In the genomic region with DNA sequence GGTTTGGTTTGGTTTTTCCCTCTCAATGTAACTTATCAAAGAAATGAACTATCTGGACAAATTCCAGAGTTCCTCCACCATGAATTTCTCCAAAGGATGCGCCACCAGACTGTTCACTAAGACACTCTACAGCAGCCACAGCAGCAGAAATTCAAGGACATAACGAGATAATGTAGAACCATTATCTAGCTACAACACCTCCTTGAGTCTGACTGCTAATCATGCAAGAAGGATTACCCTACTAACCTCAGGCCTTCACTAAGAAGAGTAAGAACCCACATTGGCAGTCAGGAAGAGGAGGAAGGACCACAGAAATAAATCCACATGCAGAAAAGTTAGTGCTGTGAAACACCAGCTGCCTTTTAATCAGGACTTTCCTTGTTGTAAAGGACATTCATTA, we compare ENCODE assay signal across 22 mouse cellular contexts. TPM values are rescaled to one million over a fixed set of nuclear protein-coding genes. Genes with fewer than 3 reads are reported as not detected.
A peak's percentile ranks its signal among the peaks of the same experiment; 100 is the strongest.
DNase-seq lines count a peak whose midpoint lies in the region; ATAC-seq lines count a peak whose summit lies in the region.
"Had no signal": no experiment of that assay in that cellular context is flagged by ENCODE, and none has a peak within 500 bp of the region (broad histone marks: within the 10 kb centered on the region; RNA-seq: fewer than 3 reads in every experiment).

No protein-coding gene starts in this region.

- ATAC-seq in common myeloid progenitor, adult 5-6 weeks (replicated peaks; ENCODE audit: low read depth, poor library complexity, severe bottlenecking): peak; percentile 52; the same call in 1 of the 2 replicates
- ATAC-seq in megakaryocyte progenitor cell, adult 5-6 weeks (replicated peaks; ENCODE audit: poor library complexity): peak; percentile 68
- 0 out of 2 replicates have a peak, but pooled peaks have one; percentile 57 for ATAC-seq in megakaryocyte-erythroid progenitor cell, adult 5-6 weeks (replicated peaks; ENCODE audit: low FRiP score, low TSS enrichment, poor library complexity, severe bottlenecking)
- ATAC-seq: activated CD4-positive, CD25-positive, alpha-beta regulatory T cell, adult 4 months; CD4-positive, CD25-positive, alpha-beta regulatory T cell, adult 4 months; Patski had no signal

- no peak for DNase-seq in c-Kit-positive CD71-positive TER-119-positive erythroid progenitor cells, embryonic 14.5 days (ENCODE audit: low spot score)
- DNase-seq in neural tube, embryonic 10.5 days (ENCODE audit: extremely low spot score, low spot score): no peak
- DNase-seq in kidney, adult 18-20 months: no peak
- DNase-seq: adrenal gland, adult 2 months; adrenal gland, adult 8-10 months; adrenal gland, postnatal 10 days; adrenal gland, postnatal 14 days; adrenal gland, postnatal 25 days; adrenal gland, postnatal 36 days; B cell, adult 2 months; cerebellum, adult 11 months; cerebellum, adult 11-12 months; cerebellum, adult 18-20 months; cerebellum, adult 2 months had no signal

RNA-seq across cellular contexts. Expression of a gene that starts 11.8 kb away (rescaled TPM):
- total RNA-seq in common myeloid progenitor, adult 5-6 weeks (2017): 98.3 and 107 TPM in 2 replicates
- 148 and 167 TPM in 2 replicates for total RNA-seq in megakaryocyte progenitor cell, adult 5-6 weeks (2015)
- 89.5 and 104 TPM in 2 replicates for total RNA-seq in megakaryocyte progenitor cell, adult 5-6 weeks (2017)
- total RNA-seq in megakaryocyte-erythroid progenitor cell, adult 5-6 weeks (2014; fragmentation: Nextera tagmentation): 8.5 and 10.3 TPM in 2 replicates
- 8.7 and 9.2 TPM in 2 replicates for total RNA-seq in megakaryocyte-erythroid progenitor cell, adult 5-6 weeks (2017)
- total RNA-seq: CH12.LX, MEL had no signal
